Mouse (Mus musculus) midbrain, embryonic 14.5 days (tissue): ENCODE data around the gene Kiss1r. TPM values are rescaled to one million over a fixed set of nuclear protein-coding genes. Genes with fewer than 3 reads are reported as not detected.

Experiments
- polyA plus RNA-seq: library from polyadenylated mRNA; unstranded; fragments of >200 nt; fragmentation: Nextera tagmentation; extraction: Ambion mirVana; gene quantifications from 2 replicates; pipeline ENCODE4 v1.2.1, GENCODE M21; 2014

Gene Kiss1r
- polyA plus RNA-seq, 1 experiment from 2014 or later = 2.4 TPM

Other genes starting within 250 kb of the Kiss1r start
- gene Tpgs1, start 247.6 kb upstream of the Kiss1r start, polyA plus RNA-seq = 94.4 and 110 TPM in 2 replicates
- 80.4 and 94.9 TPM in 2 replicates for gene Cdc34, start 234.8 kb upstream of the Kiss1r start, polyA plus RNA-seq
- 1.1 and 1.5 TPM in 2 replicates for gene Gzmm, start 228.0 kb upstream of the Kiss1r start, polyA plus RNA-seq
- gene Bsg, start 212.5 kb upstream of the Kiss1r start, polyA plus RNA-seq = 680 and 689 TPM in 2 replicates
- gene Hcn2, start 200.3 kb upstream of the Kiss1r start, polyA plus RNA-seq = 0.89 and 1.9 TPM in 2 replicates
- 35.9 and 39.8 TPM in 2 replicates for gene Polrmt, start 170.4 kb upstream of the Kiss1r start, polyA plus RNA-seq
- 0.87 and 1.0 TPM in 2 replicates for gene Fgf22, start 161.9 kb upstream of the Kiss1r start, polyA plus RNA-seq
- gene Rnf126, start 150.0 kb upstream of the Kiss1r start, polyA plus RNA-seq = 92.8 and 94.6 TPM in 2 replicates
- gene Fstl3, start 139.7 kb upstream of the Kiss1r start, polyA plus RNA-seq = 0.80 and 1.5 TPM in 2 replicates
- 0.30 TPM in 1 of 2 replicates, not detected in the other for gene Prss57, start 126.0 kb upstream of the Kiss1r start, polyA plus RNA-seq
- gene Palm, start 123.4 kb upstream of the Kiss1r start, polyA plus RNA-seq = 270 and 307 TPM in 2 replicates
- gene Misp, start 96.0 kb upstream of the Kiss1r start, polyA plus RNA-seq = 0.45 and 1.5 TPM in 2 replicates
- gene Ptbp1, start 62.5 kb upstream of the Kiss1r start, polyA plus RNA-seq = 47.5 and 74.0 TPM in 2 replicates
- gene Prtn3, start 42.5 kb upstream of the Kiss1r start, polyA plus RNA-seq = 14.9 and 16.7 TPM in 2 replicates
- 342 and 375 TPM in 2 replicates for gene Plppr3, start 42.3 kb upstream of the Kiss1r start, polyA plus RNA-seq
- not detected in 2 replicates for gene Elane, start 30.7 kb upstream of the Kiss1r start, polyA plus RNA-seq
- not detected in 2 replicates for gene Cfd, start 26.1 kb upstream of the Kiss1r start, polyA plus RNA-seq
- 57.2 and 58.8 TPM in 2 replicates for gene Med16, start 8.0 kb upstream of the Kiss1r start, polyA plus RNA-seq
- gene Gm26602, start 6.1 kb upstream of the Kiss1r start, polyA plus RNA-seq = 3.5 and 8.6 TPM in 2 replicates
- gene R3hdm4, start 4.2 kb downstream of the Kiss1r start, polyA plus RNA-seq = 220 and 229 TPM in 2 replicates
- 2.4 and 4.0 TPM in 2 replicates for gene Arid3a, start 10.1 kb downstream of the Kiss1r start, polyA plus RNA-seq
- gene Wdr18, start 43.2 kb downstream of the Kiss1r start, polyA plus RNA-seq = 89.6 and 117 TPM in 2 replicates
- 0.39 and 0.53 TPM in 2 replicates for gene Grin3b, start 53.7 kb downstream of the Kiss1r start, polyA plus RNA-seq
- gene Tmem259, start 67.4 kb downstream of the Kiss1r start, polyA plus RNA-seq = 20.7 and 28.4 TPM in 2 replicates
- gene Cnn2, start 71.6 kb downstream of the Kiss1r start, polyA plus RNA-seq = 10.9 and 35.0 TPM in 2 replicates
- 3.7 and 4.1 TPM in 2 replicates for gene Abca7, start 79.5 kb downstream of the Kiss1r start, polyA plus RNA-seq
- gene Arhgap45, start 99.7 kb downstream of the Kiss1r start, polyA plus RNA-seq = 0.39 and 1.4 TPM in 2 replicates
- gene Polr2e, start 122.8 kb downstream of the Kiss1r start, polyA plus RNA-seq = 157 and 167 TPM in 2 replicates
- 508 and 543 TPM in 2 replicates for gene Gpx4, start 130.2 kb downstream of the Kiss1r start, polyA plus RNA-seq
- 13.2 and 13.3 TPM in 2 replicates for gene Sbno2, start 188.6 kb downstream of the Kiss1r start, polyA plus RNA-seq
- gene Stk11, start 198.8 kb downstream of the Kiss1r start, polyA plus RNA-seq = 26.5 and 38.7 TPM in 2 replicates
- 407 and 480 TPM in 2 replicates for gene Atp5d, start 221.7 kb downstream of the Kiss1r start, polyA plus RNA-seq
- gene Cbarp, start 223.9 kb downstream of the Kiss1r start, polyA plus RNA-seq = 78.9 and 101 TPM in 2 replicates
- gene Midn, start 231.3 kb downstream of the Kiss1r start, polyA plus RNA-seq = 62.6 and 65.6 TPM in 2 replicates
- 295 and 421 TPM in 2 replicates for gene Cirbp, start 249.0 kb downstream of the Kiss1r start, polyA plus RNA-seq